Mouse (Mus musculus): ENCODE data around the gene Crtc3. TPM values are rescaled to one million over a fixed set of nuclear protein-coding genes. Genes with fewer than 3 reads are reported as not detected.

Gene Crtc3
- total RNA-seq, 2 experiments from 2014 or later, result 2.4 to 23.9 TPM

DNA sequence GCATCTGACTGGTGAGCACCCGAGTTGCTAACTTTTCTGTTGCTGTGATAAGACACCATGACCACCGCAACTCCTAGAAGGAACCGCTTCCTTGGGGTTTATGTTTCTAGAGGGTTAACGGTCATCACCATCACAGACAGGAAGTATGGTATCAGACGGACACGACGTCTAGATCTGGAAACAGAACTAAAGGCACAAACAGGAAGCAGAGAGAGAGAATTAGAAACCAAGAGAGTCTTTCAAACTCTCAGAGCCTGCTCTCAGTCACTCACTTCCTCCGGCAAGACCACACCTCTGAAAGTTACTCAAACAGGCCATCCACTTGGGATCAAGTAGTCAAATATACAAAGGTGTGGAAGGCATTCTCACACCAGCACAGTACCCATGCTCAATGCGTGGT is 112.9 kb downstream of the Crtc3 start:
- ATAC-seq (replicated peaks; ENCODE audit: low FRiP score, poor library complexity, severe bottlenecking), result no peak

DNA sequence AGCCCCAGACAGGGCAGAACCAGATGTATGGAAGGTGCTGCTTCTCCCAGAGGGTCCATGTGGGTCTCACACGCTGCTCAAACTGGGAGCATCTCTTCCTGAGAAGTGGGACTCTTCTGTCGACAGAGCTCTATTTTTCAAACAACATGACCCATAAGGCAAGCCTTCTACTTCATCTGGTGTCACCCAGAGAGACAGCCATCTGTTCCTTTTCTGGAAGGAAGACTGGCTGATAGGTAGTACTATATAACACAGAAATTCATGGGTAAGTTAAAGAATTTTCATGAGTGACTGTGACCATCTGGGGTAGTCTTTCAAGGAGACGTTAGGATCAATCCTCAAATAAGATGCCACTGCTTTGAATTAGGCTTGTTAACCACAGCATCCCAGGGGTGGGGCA is 115.6 kb downstream of the Crtc3 start:
- ATAC-seq (replicated peaks; ENCODE audit: low FRiP score, poor library complexity, severe bottlenecking), result no peak

- no peak for ATAC-seq (replicated peaks; ENCODE audit: low FRiP score, poor library complexity, severe bottlenecking)
These were observed 120.7 kb downstream of the Crtc3 start for GRCm38 (mm10) chr7:80567982-80568381.

DNA sequence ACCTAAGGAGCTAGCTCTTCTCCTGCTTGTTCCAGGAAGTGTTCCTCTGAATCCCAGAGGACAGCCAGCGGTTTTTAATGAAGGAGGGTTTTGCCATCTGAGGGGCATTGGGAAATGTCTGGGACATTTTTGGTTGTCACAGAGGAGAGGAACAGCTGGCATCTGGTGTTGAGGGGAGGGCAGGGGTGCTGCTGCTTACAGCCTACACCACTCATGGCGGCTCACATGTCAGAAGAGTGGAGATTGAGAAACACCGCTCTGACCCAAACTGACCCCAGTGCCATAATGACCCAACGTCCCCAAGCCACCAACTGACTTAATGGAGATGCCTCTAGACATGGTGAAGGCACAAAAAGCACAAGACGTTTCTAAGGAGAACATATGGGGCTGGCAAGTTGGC is 126.7 kb downstream of the Crtc3 start:
- ATAC-seq (replicated peaks; ENCODE audit: low FRiP score, poor library complexity, severe bottlenecking), result no peak

GRCm38 (mm10) chr7:80561271-80561670 is 127.4 kb downstream of the Crtc3 start:
- no peak for ATAC-seq (replicated peaks; ENCODE audit: low FRiP score, poor library complexity, severe bottlenecking)

DNA sequence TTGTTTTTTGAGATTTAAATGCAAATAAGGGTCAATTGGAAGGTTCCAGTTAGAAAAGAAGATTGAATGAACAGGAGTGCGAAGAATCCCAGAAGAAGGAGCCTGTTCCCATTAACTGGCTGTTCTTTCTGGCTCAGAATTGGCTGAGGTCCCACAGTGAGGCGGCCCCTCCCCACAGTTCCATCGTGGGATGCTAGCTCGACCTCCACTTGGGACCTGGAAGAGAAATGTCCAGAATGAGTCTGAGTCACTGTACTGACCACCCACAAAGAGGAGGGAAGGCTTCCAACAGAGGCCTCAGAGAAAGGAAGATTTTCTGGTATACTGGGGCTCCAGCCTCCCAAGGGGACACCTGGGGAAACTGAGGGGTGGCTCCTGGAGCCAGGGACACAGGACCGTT is 130.1 kb downstream of the Crtc3 start:
- no peak for ATAC-seq (replicated peaks; ENCODE audit: low FRiP score, poor library complexity, severe bottlenecking)

DNA sequence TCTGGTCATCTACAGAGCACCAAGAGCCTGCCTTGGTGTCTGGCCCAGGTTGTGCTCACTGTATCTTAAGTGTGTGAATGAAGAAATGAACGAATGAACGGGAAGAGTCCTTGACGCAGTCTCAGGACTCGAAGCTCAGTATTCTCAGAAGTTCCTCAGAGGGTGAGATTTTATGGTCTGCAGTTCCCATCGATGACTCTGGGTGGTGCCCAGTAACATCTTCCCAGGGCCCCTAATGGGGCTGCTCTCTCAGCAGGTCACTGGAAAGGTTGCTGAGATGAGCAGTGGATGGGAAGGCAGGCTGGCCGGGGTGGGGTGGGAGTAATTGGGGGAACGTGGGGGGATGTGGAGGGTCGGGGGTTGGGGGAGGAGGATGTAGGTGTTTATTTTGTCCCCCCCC is 130.6 kb downstream of the Crtc3 start:
- no peak for ATAC-seq (replicated peaks; ENCODE audit: low FRiP score, poor library complexity, severe bottlenecking)

- ATAC-seq (replicated peaks; ENCODE audit: low FRiP score, poor library complexity, severe bottlenecking), result no peak
These were observed 131.5 kb downstream of the Crtc3 start for GRCm38 (mm10) chr7:80557161-80557560.

GRCm38 (mm10) chr7:80556166-80556565 is 132.5 kb downstream of the Crtc3 start:
- ATAC-seq (replicated peaks; ENCODE audit: low FRiP score, poor library complexity, severe bottlenecking), result no peak

DNA sequence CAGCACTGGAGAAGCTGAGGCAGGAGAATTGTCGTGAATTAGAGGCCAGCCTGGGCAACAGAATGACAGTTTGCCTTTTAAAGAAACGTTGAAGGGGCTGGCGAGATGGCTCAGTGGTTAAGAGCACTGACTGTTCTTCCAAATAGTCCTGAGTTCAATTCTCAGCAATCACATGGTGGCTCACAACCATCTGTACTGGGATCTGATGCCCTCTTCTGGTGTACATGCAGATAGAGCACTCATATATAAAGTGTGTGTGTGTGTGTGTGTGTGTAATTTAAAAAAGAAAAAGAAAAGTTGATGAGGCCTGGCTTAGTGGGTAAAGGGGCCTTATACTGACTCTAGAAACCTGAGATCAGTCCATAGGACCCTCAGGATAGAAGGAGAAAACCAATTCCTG is 133.5 kb downstream of the Crtc3 start:
- ATAC-seq (replicated peaks; ENCODE audit: low FRiP score, poor library complexity, severe bottlenecking), result no peak

DNA sequence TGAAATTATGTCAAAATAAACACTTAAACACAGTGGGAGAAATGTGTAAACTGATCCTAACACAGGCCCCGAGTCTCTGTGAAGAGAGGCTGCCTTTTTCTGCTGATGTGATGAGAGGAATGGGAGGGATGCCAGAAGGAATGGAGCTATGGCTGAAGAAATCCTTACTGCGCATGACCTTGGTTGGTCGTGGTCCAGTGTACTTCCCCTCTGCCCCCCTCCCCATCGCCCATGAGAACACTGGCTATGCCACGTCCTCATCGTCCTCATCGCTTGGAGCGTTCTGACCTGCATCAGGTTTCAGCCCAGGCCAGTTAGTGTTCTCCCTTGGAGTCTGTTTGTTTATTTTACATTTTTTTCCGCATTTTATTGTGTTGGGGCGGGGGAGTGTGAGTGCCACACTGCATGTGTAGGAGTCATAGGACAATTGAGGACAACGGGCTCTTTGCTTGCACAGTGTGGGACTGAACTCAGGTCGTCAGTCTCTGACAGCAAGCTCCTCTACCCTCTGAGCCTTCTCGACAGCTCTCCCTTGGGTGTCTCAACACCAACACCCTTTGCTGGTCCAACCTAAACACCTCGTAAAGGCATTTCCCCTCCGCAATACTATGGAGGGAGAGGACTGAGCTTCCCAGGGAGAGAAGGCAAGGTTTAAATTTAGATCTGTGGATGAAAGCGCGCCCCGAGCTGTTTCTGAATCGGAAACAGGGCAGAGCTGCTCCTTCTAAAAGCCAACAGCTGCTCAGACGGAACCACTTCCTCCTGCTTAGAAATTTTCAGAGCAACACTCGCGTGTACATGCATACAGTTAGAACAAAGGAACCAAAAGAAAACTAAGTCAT is 134.3 kb downstream of the Crtc3 start:
- ATAC-seq (replicated peaks; ENCODE audit: low FRiP score, poor library complexity, severe bottlenecking), result no peak

DNA sequence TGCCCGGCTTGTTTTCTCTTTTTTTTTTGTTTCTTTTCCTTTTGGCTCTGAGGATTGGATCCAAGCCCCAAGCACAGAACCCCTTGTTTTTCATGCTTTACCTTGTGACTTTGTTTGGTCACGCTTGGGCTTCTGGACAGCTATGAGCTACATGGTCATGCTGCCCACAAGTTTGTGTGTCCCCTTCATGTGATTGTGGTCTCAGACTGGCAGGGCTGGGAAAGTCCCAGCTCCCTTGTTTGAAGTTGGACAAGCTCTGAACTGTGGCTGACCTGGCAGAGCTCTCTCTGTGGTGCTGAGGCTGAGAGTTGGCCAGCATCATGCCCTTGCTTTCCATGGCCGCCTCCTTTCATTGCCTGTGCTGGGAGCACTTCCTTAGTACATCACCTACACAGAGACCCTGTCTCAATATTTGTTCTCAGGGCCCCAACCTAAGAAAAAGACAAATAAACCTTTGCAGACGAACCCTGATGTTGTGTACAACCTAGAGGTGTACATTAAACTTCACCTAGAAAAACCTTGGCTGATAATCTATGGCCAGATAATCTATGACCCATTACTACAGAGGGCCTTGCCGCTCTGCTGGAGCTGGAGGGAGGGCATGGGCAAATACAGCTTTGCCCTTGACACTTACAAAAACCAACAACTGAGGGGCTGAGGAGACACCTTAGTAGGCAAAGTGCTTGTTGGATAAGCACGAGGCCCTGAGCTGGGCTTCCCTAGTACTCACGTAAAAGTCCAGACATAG is 140.0 kb downstream of the Crtc3 start:
- no peak for ATAC-seq (replicated peaks; ENCODE audit: low FRiP score, poor library complexity, severe bottlenecking)

- ATAC-seq (replicated peaks; ENCODE audit: low FRiP score, poor library complexity, severe bottlenecking), result peak; percentile 76
These were observed 146.4 kb downstream of the Crtc3 start for GRCm38 (mm10) chr7:80542139-80542831.

DNA sequence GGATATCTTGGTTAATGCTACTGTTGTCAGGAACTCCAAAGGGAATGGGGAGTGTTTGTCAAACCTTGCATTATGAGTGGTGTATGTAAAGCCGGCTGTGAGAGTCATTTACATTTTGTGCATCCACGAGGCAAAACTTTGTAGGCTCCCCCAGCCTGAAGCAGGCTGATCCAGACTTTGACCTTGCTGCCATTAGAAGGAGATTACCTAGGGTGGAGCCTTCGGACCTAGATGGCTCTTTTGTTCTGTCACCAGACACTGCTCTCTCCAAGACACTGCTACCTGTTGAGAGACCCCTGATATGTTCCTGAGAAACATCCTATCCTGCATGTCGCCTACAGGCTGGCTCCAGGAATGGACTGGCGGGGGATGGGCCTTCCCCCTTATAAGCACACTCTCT is 149.1 kb downstream of the Crtc3 start:
- ATAC-seq (replicated peaks; ENCODE audit: low FRiP score, poor library complexity, severe bottlenecking), result no peak

Other genes with a start within 250 kb of the Crtc3 start
- gene Blm, start 153.8 kb downstream of the Crtc3 start, total RNA-seq (2015; ENCODE audit: low replicate concordance), result 276 and 327 TPM in 2 replicates
- gene Blm, start 153.8 kb downstream of the Crtc3 start, total RNA-seq (2017; ENCODE audit: low replicate concordance), result 196 and 224 TPM in 2 replicates
- gene Iqgap1, start 137.1 kb upstream of the Crtc3 start, total RNA-seq (2015; ENCODE audit: low replicate concordance), result 33.2 and 83.8 TPM in 2 replicates
- gene Iqgap1, start 137.1 kb upstream of the Crtc3 start, total RNA-seq (2017; ENCODE audit: low replicate concordance), result 30.0 and 35.0 TPM in 2 replicates
- not detected in 2 replicates for gene Zscan2, start 172.0 kb upstream of the Crtc3 start, total RNA-seq (2015; ENCODE audit: low replicate concordance)
- gene Zscan2, start 172.0 kb upstream of the Crtc3 start, total RNA-seq (2017; ENCODE audit: low replicate concordance), result 0.51 and 2.9 TPM in 2 replicates
- 4.0 and 9.6 TPM in 2 replicates for gene Wdr73, start 212.4 kb upstream of the Crtc3 start, total RNA-seq (2015; ENCODE audit: low replicate concordance)
- gene Wdr73, start 212.4 kb upstream of the Crtc3 start, total RNA-seq (2017; ENCODE audit: low replicate concordance), result 1.6 and 4.1 TPM in 2 replicates
- 17.6 TPM in 1 of 2 replicates, not detected in the other for gene Nmb, start 216.2 kb upstream of the Crtc3 start, total RNA-seq (2015; ENCODE audit: low replicate concordance)
- gene Nmb, start 216.2 kb upstream of the Crtc3 start, total RNA-seq (2017; ENCODE audit: low replicate concordance), result 2.9 TPM in 1 of 2 replicates, not detected in the other